Mouse (Mus musculus) ES-Bruce4 (cell line): ENCODE measurements at regions not wholly inside any gene's neighbourhood (a gene's known extent, or its start where the extent isn't known, plus 50 kb on each side); places are given as distances from the start of the nearest gene placed in this dataset.

Source experiments
- CTCF ChIP-seq: IDR thresholded peaks from one replicate; pipeline ENCODE4 v1.8.1; 2011; ENCODE audit warnings: low read depth, low read length
- EP300 ChIP-seq: IDR thresholded peaks from 2 replicates; pipeline ENCODE4 v1.6.1; 2011; ENCODE audit warnings: low read depth, low read length; ENCODE audit not compliant: insufficient read depth
- POLR2A ChIP-seq: IDR thresholded peaks from one replicate; pipeline ENCODE4 v1.8.1; 2011; ENCODE audit warnings: low read length; ENCODE audit not compliant: insufficient read depth

DNA sequence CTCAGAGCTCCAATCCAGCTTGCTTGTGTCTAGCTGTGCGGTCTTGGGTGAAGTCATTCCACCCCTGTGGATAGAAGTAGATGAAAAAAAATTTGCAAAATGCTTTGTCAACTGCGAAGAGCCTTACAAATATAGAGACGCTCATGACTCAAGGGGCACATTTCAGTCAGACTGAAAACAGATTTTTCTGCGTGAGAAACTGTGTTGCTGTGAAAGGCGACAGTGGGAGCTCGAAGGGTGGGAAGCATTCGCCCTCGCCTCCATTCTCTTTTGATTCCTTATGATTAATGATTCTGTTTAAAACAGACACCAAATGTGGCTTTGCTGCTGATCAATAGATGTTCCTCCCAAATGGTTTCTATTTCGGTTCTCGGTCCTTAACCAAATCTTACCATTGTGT, 204.2 kb downstream of the Nrp2 start:
- TF ChIP-seq CTCF: no peak
- TF ChIP-seq EP300: no peak
- TF ChIP-seq POLR2A: no peak
